Mouse (Mus musculus): ENCODE data around the gene Mvk. TPM values are rescaled to one million over a fixed set of nuclear protein-coding genes. Genes with fewer than 3 reads are reported as not detected.

Mvk gene
- polyA plus RNA-seq, 1 experiment from 2014 or later = 37.2 TPM

DNA sequence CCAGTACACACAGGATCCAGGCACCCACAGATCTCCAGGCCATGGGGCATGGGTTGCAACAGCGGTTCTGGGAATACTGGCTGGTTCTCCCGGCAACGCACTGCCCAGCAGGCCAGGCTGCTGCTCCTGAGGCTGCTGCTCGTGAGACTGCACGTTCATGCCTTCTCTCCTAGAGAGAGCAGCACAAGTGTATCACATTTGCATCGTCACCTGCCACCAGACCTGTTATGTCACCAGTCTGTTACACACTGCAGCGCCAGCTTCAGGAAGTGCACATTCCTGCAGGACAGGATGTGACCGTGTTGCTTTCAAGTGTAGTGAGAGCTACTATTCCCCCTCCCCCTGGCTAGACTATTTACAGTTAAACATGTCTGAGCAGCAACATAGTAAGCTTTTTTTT is 27.2 kb upstream of the Mvk start:
- WGBS = 83% methylated on average over 8 of the region's 8 CpGs
- Histone ChIP-seq H3K4me1 (ENCODE audit: insufficient read depth, low read length) (peaks cover 9% of the 10 kb centered on the region; the same call in 1 of the 2 replicates), H3K27me3 (ENCODE audit: insufficient read depth, low read length) (no peaks in the 10 kb centered on the region), H3K4me3 (ENCODE audit: low read length) (no peak overlapping the region), H3K9ac (replicated peaks; ENCODE audit: low read length) (no peak overlapping the region), H3K4me2 (replicated peaks; ENCODE audit: low read depth, low read length) (no peak overlapping the region), H3K9me3 (ENCODE audit: low read length) (no peaks in the 10 kb centered on the region), H3K27ac (ENCODE audit: low read length) (no peak overlapping the region), H3K36me3 (ENCODE audit: insufficient read depth, low read length) (peaks cover 68% of the 10 kb centered on the region)
- ATAC-seq (ENCODE audit: low FRiP score, low TSS enrichment) = no peak

DNA sequence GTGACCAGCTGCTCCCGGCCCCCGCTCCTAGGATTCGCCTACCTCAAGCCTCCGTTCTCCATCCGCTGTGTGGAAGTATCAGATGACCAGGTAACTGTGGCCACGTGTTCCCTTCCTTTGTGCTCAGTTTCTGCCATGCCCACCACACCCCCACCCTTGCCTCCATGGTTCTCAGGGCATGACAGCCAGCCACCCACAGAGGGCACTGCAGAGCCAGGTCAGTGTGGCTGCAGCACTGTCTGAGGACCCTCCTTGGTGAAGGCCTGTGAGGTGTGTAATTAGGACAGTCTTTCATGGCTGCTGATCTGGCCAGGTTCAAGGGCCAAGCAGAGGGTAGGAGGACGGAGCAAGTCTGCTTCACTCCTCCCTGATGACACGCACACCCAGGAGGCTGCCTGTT is 25.5 kb upstream of the Mvk start:
- H3K4me1 ChIP-seq (ENCODE audit: insufficient read depth, low read length) = peaks cover 8% of the 10 kb centered on the region; the same call in 1 of the 2 replicates
- 80% methylated on average over 8 of the region's 8 CpGs for WGBS
- H3K9me3 ChIP-seq (ENCODE audit: low read length) = no peaks in the 10 kb centered on the region
- H3K9ac ChIP-seq (replicated peaks; ENCODE audit: low read length) = no peak overlapping the region
- H3K36me3 ChIP-seq (ENCODE audit: insufficient read depth, low read length) = peaks cover 55% of the 10 kb centered on the region
- H3K4me3 ChIP-seq (ENCODE audit: low read length) = no peak overlapping the region
- H3K27ac ChIP-seq (ENCODE audit: low read length) = no peak overlapping the region
- ATAC-seq (ENCODE audit: low FRiP score, low TSS enrichment) = 0 out of 2 replicates have a peak, but pooled peaks have one; percentile 13
- H3K4me2 ChIP-seq (replicated peaks; ENCODE audit: low read depth, low read length) = no peak overlapping the region
- no peaks in the 10 kb centered on the region for H3K27me3 ChIP-seq (ENCODE audit: insufficient read depth, low read length)

DNA sequence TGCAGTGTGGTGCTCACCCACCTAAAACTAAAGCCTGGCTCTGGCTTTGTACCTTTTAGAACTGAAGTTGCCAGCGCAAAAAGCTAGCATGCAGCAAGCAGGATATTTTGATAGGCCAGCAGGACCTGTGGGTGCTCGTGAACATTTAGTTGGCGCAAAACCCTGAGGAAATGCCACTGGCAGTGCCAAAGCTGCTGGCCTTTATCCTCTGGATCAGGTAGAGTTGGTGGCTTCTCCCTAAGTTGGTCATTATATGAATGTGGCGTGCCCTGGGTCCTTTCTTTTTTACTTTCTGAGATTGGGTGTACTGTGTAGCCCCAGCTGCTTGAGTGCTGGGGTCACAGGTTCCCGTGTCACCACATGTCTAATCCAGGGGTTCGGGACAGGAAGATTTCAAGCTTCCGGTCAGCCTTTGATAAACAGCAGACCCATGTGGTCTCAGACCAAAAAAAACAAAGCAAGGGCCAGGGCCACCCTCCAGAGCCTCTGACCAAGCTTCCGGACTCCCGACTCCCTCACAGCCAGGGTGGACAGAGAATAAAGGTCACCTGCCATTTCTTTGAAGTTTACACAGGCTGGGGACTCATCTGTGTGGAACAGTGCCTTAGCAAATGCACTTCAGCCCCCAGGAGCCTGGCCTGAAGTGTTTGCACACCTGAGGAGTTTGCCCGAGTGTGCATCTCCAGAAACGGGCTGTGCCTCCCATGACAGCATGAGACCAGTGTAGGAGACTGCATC is 22.3 kb upstream of the Mvk start:
- Histone ChIP-seq H3K4me2 (replicated peaks; ENCODE audit: low read depth, low read length) (no peak overlapping the region), H3K9me3 (ENCODE audit: low read length) (no peaks in the 10 kb centered on the region), H3K9ac (replicated peaks; ENCODE audit: low read length) (no peak overlapping the region), H3K36me3 (ENCODE audit: insufficient read depth, low read length) (peaks cover 38% of the 10 kb centered on the region), H3K27ac (ENCODE audit: low read length) (no peak overlapping the region), H3K27me3 (ENCODE audit: insufficient read depth, low read length) (no peaks in the 10 kb centered on the region), H3K4me1 (ENCODE audit: insufficient read depth, low read length) (peaks cover 8% of the 10 kb centered on the region; the same call in 1 of the 2 replicates), H3K4me3 (ENCODE audit: low read length) (no peak overlapping the region)
- peak; percentile 57 for ATAC-seq (ENCODE audit: low FRiP score, low TSS enrichment)
- WGBS = 49% methylated on average over 11 of the region's 11 CpGs

DNA sequence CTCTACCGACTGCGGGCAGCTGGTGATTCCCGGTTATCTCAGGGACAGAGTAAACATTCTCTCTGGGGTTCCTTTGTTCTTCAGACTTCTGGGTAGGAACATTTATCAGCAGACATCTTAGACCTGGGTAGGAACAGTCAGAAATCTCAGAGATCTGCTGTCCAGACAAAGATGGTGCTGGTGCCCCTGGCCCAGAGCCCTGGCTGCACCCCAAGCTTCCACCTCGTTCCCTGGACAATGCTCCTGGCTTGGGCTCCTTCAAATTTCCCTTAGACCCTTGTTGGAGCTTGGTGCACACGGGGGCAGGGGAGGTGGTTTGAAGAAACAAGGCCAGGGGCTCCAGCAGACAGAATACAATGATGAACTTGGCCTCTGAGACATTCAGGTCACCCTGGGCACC is 21.5 kb upstream of the Mvk start:
- Histone ChIP-seq H3K4me1 (ENCODE audit: insufficient read depth, low read length) (peaks cover 8% of the 10 kb centered on the region; the same call in 1 of the 2 replicates), H3K9me3 (ENCODE audit: low read length) (no peaks in the 10 kb centered on the region), H3K4me3 (ENCODE audit: low read length) (no peak overlapping the region), H3K36me3 (ENCODE audit: insufficient read depth, low read length) (peaks cover 30% of the 10 kb centered on the region), H3K27me3 (ENCODE audit: insufficient read depth, low read length) (no peaks in the 10 kb centered on the region), H3K27ac (ENCODE audit: low read length) (no peak overlapping the region), H3K4me2 (replicated peaks; ENCODE audit: low read depth, low read length) (no peak overlapping the region), H3K9ac (replicated peaks; ENCODE audit: low read length) (no peak overlapping the region)
- WGBS = 47% methylated on average over 5 of the region's 5 CpGs
- no peak for ATAC-seq (ENCODE audit: low FRiP score, low TSS enrichment)

DNA sequence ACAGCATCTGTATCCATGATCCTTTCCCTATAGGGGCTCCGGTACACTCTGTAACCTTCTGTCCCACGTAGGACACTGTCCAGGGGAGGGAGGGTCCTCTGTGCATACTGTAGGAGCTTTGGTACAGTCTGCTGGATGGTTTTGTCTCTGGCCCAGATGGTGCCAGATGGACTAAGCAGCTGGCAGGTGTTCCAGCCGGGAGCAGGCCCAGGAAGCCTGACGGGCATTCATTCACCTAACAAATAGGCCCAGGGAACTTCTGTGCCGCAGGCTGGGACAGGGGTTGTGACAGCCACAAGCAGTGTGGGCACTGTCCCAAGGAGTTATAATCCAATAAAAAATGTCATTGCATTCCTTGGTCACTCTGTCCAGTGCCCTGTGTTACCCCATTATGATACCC is 20.1 kb upstream of the Mvk start:
- 86% methylated on average over 5 of the region's 5 CpGs for WGBS
- no peak for ATAC-seq (ENCODE audit: low FRiP score, low TSS enrichment)
- no peaks in the 10 kb centered on the region for H3K9me3 ChIP-seq (ENCODE audit: low read length)
- peaks cover 8% of the 10 kb centered on the region; the same call in 1 of the 2 replicates for H3K4me1 ChIP-seq (ENCODE audit: insufficient read depth, low read length)
- H3K27me3 ChIP-seq (ENCODE audit: insufficient read depth, low read length) = no peaks in the 10 kb centered on the region
- no peak overlapping the region for H3K27ac ChIP-seq (ENCODE audit: low read length)
- no peak overlapping the region for H3K4me3 ChIP-seq (ENCODE audit: low read length)
- H3K9ac ChIP-seq (replicated peaks; ENCODE audit: low read length) = no peak overlapping the region
- no peak overlapping the region for H3K4me2 ChIP-seq (replicated peaks; ENCODE audit: low read depth, low read length)
- H3K36me3 ChIP-seq (ENCODE audit: insufficient read depth, low read length) = peaks cover 17% of the 10 kb centered on the region

DNA sequence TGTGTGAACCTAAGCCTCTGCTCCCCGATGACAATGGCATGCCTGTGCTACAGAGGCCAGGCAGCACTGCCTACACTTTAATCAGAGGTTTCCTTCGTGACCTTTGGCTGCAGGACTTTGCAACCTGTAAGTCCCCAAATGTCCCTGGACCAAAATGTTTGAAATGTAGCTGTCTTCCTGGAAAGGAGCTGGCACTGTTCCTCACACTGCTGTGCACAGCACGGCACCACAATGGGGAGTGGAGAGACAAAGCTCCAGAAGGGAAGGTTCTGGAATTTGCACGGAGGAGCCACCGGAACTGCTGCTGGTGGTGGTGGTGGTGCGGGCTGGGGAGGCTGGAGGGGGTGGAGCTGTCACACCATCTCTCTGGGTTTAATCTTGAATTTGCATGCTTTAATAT is 17.3 kb upstream of the Mvk start:
- H3K4me3 ChIP-seq (ENCODE audit: low read length) = no peak overlapping the region
- no peak for ATAC-seq (ENCODE audit: low FRiP score, low TSS enrichment)
- no peak overlapping the region for H3K9ac ChIP-seq (replicated peaks; ENCODE audit: low read length)
- no peak overlapping the region for H3K4me2 ChIP-seq (replicated peaks; ENCODE audit: low read depth, low read length)
- no peaks in the 10 kb centered on the region for H3K36me3 ChIP-seq (ENCODE audit: insufficient read depth, low read length)
- no peak overlapping the region for H3K27ac ChIP-seq (ENCODE audit: low read length)
- H3K27me3 ChIP-seq (ENCODE audit: insufficient read depth, low read length) = no peaks in the 10 kb centered on the region
- no peaks in the 10 kb centered on the region for H3K9me3 ChIP-seq (ENCODE audit: low read length)
- WGBS = 73% methylated on average over 6 of the region's 6 CpGs
- H3K4me1 ChIP-seq (ENCODE audit: insufficient read depth, low read length) = peaks cover 4% of the 10 kb centered on the region; the same call in 1 of the 2 replicates

DNA sequence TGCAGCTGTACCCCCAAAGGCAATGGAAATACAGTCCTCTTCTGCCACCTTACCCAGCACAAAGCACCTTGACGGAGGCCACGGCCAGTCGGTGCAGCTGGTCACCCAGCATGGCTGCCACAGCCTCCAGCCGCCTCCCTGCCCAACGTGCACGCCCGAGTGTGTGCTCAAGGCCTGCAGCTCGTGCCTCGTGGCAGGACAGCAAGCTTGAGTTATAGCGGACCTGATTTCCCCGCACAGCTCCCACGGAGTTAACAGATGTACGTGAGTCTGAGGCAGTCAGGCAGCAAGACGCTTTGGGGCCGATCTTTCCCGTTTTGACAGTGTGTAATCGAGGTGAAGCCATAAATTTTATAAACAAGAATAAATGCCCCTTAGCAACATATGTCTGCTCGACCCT is 15.4 kb upstream of the Mvk start:
- 27% methylated on average over 18 of the region's 18 CpGs for WGBS
- H3K9ac ChIP-seq (replicated peaks; ENCODE audit: low read length) = peak overlapping the region; percentile 19; the same call in 1 of the 2 replicates
- H3K4me3 ChIP-seq (ENCODE audit: low read length) = no peak overlapping the region
- H3K9me3 ChIP-seq (ENCODE audit: low read length) = no peaks in the 10 kb centered on the region
- H3K4me2 ChIP-seq (replicated peaks; ENCODE audit: low read depth, low read length) = no peak overlapping the region
- H3K27ac ChIP-seq (ENCODE audit: low read length) = no peak overlapping the region
- no peaks in the 10 kb centered on the region for H3K4me1 ChIP-seq (ENCODE audit: insufficient read depth, low read length)
- no peaks in the 10 kb centered on the region for H3K36me3 ChIP-seq (ENCODE audit: insufficient read depth, low read length)
- no peak for ATAC-seq (ENCODE audit: low FRiP score, low TSS enrichment)
- H3K27me3 ChIP-seq (ENCODE audit: insufficient read depth, low read length) = no peaks in the 10 kb centered on the region

DNA sequence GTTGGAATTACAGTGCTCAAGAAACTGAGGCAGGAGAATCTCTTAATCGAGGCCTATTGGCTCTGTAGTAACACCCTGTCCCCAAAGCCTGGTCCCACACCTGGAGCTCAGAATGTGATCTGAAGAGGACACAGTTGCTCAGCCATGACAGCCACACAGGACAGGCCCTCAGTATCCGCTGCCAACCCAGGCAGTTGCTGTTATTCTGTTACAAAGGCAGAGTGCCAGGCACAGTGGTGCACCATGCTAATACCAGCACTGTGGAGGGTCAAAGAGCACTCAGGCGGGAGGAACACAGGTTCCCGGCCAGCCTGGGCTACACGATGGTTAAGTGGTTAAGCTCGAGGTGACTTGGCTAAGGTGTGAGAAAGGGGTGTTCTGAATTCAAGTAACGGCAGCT is 14.3 kb upstream of the Mvk start:
- H3K27ac ChIP-seq (ENCODE audit: low read length) = no peak overlapping the region
- no peaks in the 10 kb centered on the region for H3K4me1 ChIP-seq (ENCODE audit: insufficient read depth, low read length)
- H3K4me3 ChIP-seq (ENCODE audit: low read length) = no peak overlapping the region
- H3K36me3 ChIP-seq (ENCODE audit: insufficient read depth, low read length) = no peaks in the 10 kb centered on the region
- no peak overlapping the region for H3K9ac ChIP-seq (replicated peaks; ENCODE audit: low read length)
- no peak overlapping the region for H3K4me2 ChIP-seq (replicated peaks; ENCODE audit: low read depth, low read length)
- 86% methylated on average over 7 of the region's 7 CpGs for WGBS
- no peaks in the 10 kb centered on the region for H3K9me3 ChIP-seq (ENCODE audit: low read length)
- H3K27me3 ChIP-seq (ENCODE audit: insufficient read depth, low read length) = no peaks in the 10 kb centered on the region
- ATAC-seq (ENCODE audit: low FRiP score, low TSS enrichment) = no peak

DNA sequence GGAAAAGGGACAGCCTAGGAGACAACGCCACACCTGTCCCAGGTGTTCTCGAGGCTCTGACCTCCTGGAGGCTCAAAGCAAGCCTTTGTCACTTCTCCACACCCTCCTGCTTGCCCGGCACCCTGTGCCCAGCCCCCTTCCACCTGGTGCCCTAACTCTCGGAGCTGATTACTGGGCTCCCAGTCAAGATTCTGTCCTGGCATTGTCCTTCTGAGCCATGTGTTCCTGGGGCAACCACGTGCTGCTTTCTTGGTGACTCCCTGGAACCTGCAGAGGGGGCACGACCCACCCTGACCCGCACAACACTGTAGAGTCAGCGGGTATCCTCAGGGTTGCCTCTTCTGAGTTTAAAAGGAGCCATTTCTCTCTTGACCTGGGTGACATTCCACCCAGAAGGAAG is 9.7 kb upstream of the Mvk start:
- no peaks in the 10 kb centered on the region for H3K9me3 ChIP-seq (ENCODE audit: low read length)
- H3K27ac ChIP-seq (ENCODE audit: low read length) = no peak overlapping the region
- no peaks in the 10 kb centered on the region for H3K27me3 ChIP-seq (ENCODE audit: insufficient read depth, low read length)
- H3K4me1 ChIP-seq (ENCODE audit: insufficient read depth, low read length) = no peaks in the 10 kb centered on the region
- H3K4me2 ChIP-seq (replicated peaks; ENCODE audit: low read depth, low read length) = no peak overlapping the region
- WGBS = 92% methylated on average over 8 of the region's 8 CpGs
- H3K4me3 ChIP-seq (ENCODE audit: low read length) = no peak overlapping the region
- ATAC-seq (ENCODE audit: low FRiP score, low TSS enrichment) = no peak
- H3K9ac ChIP-seq (replicated peaks; ENCODE audit: low read length) = no peak overlapping the region
- peaks cover 12% of the 10 kb centered on the region for H3K36me3 ChIP-seq (ENCODE audit: insufficient read depth, low read length)

DNA sequence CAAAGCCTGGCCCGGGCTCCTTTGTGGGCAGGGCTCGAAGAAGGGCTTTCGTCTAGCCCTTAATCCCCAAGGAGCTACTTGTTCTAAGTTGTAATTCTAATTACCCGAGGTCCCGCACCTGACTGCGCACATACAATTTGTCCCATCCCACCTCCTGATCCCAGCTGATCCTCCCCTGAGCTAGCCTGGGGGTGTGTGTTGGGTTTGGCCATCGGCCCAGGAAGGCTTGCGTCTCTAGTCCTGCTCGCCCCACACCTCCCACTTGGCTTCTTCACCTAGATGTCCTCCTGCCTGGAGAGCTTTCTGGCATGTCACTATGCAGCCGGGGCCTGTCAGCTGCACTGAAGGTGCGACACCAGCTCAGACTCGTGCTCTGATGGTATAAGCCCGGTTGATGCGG is 8.5 kb upstream of the Mvk start:
- Histone ChIP-seq H3K27me3 (ENCODE audit: insufficient read depth, low read length) (no peaks in the 10 kb centered on the region), H3K9ac (replicated peaks; ENCODE audit: low read length) (no peak overlapping the region), H3K9me3 (ENCODE audit: low read length) (no peaks in the 10 kb centered on the region), H3K4me1 (ENCODE audit: insufficient read depth, low read length) (no peaks in the 10 kb centered on the region), H3K36me3 (ENCODE audit: insufficient read depth, low read length) (peaks cover 12% of the 10 kb centered on the region), H3K27ac (ENCODE audit: low read length) (no peak overlapping the region), H3K4me3 (ENCODE audit: low read length) (no peak overlapping the region), H3K4me2 (replicated peaks; ENCODE audit: low read depth, low read length) (no peak overlapping the region)
- no peak for ATAC-seq (ENCODE audit: low FRiP score, low TSS enrichment)
- WGBS = 75% methylated on average over 14 of the region's 14 CpGs
